Mouse (Mus musculus) retina, adult 2 months (tissue): ENCODE measurements around the gene Usp54.

Experiments
- DNase-seq: peaks from one replicate; pipeline ENCODE4 v3.0.0-alpha.2; 2012; ENCODE audit warnings: low read depth, low spot score

The Usp54 gene

GRCm38 (mm10) chr14:20640644-20641437, at the start of gene Usp54:
TSS of gene Usp54 (minus strand) at chr14:20641063.
- peak; percentile 92 for DNase-seq

- DNase-seq, result no peak
These were observed 48.1 kb upstream of the Usp54 start for GRCm38 (mm10) chr14:20689009-20689408.

GRCm38 (mm10) chr14:20686576-20686975, 45.7 kb upstream of the Usp54 start:
- no peak for DNase-seq

GRCm38 (mm10) chr14:20682498-20682897, 41.6 kb upstream of the Usp54 start:
- DNase-seq, result no peak

GRCm38 (mm10) chr14:20681742-20682141, 40.9 kb upstream of the Usp54 start:
- DNase-seq, result no peak

GRCm38 (mm10) chr14:20677906-20678305, 37.0 kb upstream of the Usp54 start:
- no peak for DNase-seq

GRCm38 (mm10) chr14:20674064-20674833, 33.4 kb upstream of the Usp54 start, which contains the start of gene Sec24c:
TSS of gene Sec24c (plus strand) at chr14:20674308.
- peak; percentile 99 for DNase-seq

- no peak for DNase-seq
These were observed 32.8 kb upstream of the Usp54 start for GRCm38 (mm10) chr14:20673735-20674063.

GRCm38 (mm10) chr14:20672990-20673389, 32.1 kb upstream of the Usp54 start:
- no peak for DNase-seq

GRCm38 (mm10) chr14:20668154-20668810, 27.4 kb upstream of the Usp54 start, which contains the start of gene Synpo2l:
TSS of gene Synpo2l (minus strand) at chr14:20668354.
- no peak for DNase-seq

GRCm38 (mm10) chr14:20667469-20667868, 26.6 kb upstream of the Usp54 start:
- DNase-seq, result no peak

- no peak for DNase-seq
These were observed 23.6 kb upstream of the Usp54 start for GRCm38 (mm10) chr14:20664436-20664835.

GRCm38 (mm10) chr14:20663601-20664000, 22.7 kb upstream of the Usp54 start:
- DNase-seq, result no peak

GRCm38 (mm10) chr14:20662740-20663139, 21.9 kb upstream of the Usp54 start:
- no peak for DNase-seq

- DNase-seq, result no peak
These were observed 20.9 kb upstream of the Usp54 start for GRCm38 (mm10) chr14:20661661-20662331.

GRCm38 (mm10) chr14:20660827-20661660, 20.2 kb upstream of the Usp54 start:
- peak; percentile 91 for DNase-seq

- DNase-seq, result no peak
These were observed 18.8 kb upstream of the Usp54 start for GRCm38 (mm10) chr14:20659687-20660086.

GRCm38 (mm10) chr14:20658902-20659301, 18.0 kb upstream of the Usp54 start:
- no peak for DNase-seq

GRCm38 (mm10) chr14:20658326-20658725, 17.5 kb upstream of the Usp54 start:
- DNase-seq, result no peak

GRCm38 (mm10) chr14:20656361-20656760, 15.5 kb upstream of the Usp54 start, which contains the start of gene Myoz1:
TSS of gene Myoz1 (minus strand) at chr14:20656540.
- no peak for DNase-seq

GRCm38 (mm10) chr14:20655731-20656130, 14.9 kb upstream of the Usp54 start:
- DNase-seq, result no peak
